Mouse (Mus musculus) skeletal muscle tissue, adult 2 months (tissue): ENCODE data around the gene Gm20388.
"Not testable (repeated sequence)": the region's sequence is repeated elsewhere in the genome, so short reads cannot be mapped to it uniquely, and the experiment has no call there.

Experiments
- DNase-seq: peaks from one replicate; pipeline ENCODE4 v3.0.0-alpha.2; 2012; ENCODE audit warnings: low read depth, low spot score

The Gm20388 gene

DNA sequence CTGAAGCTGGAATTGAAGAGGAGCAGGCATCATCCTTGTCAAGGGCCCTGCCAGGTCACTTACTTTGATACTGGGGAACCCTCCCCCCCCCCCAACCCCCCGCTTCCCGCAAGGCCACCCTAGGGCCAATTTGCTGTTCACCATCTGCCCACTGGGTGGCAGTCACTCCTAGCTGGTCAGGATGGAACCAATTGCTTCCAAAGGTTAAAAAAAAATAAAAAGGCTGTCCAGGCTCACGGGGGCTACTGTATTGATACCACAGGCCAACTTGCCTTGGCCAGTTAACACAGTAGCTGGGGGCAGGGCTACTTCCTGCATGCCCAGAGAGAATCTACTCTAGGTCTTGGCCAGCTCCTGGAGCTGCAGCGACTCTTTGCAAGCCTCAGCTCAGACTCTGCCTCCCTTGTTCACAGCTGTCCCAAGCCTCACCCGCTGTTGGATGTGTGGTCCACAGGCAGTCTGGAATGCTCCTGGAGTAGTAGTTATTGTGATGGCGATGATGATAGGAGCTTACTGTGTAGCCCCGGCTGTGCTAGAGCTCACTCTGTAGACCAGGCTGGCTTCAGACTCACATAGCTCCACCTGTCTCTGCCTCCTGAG is 2707.4 kb downstream of the Gm20388 start:
- peak; percentile 71 for DNase-seq

GRCm38 (mm10) chr8:122618660-122619378 is 2708.2 kb downstream of the Gm20388 start:
- no peak for DNase-seq

- no peak for DNase-seq
Measured at GRCm38 (mm10) chr8:122620446-122620845, 2709.8 kb downstream of the Gm20388 start.

GRCm38 (mm10) chr8:122622727-122623126 is 2712.1 kb downstream of the Gm20388 start, which contains the start of gene Pabpn1l:
Gene Pabpn1l (minus strand): TSS chr8:122622739.
- no peak for DNase-seq

DNA sequence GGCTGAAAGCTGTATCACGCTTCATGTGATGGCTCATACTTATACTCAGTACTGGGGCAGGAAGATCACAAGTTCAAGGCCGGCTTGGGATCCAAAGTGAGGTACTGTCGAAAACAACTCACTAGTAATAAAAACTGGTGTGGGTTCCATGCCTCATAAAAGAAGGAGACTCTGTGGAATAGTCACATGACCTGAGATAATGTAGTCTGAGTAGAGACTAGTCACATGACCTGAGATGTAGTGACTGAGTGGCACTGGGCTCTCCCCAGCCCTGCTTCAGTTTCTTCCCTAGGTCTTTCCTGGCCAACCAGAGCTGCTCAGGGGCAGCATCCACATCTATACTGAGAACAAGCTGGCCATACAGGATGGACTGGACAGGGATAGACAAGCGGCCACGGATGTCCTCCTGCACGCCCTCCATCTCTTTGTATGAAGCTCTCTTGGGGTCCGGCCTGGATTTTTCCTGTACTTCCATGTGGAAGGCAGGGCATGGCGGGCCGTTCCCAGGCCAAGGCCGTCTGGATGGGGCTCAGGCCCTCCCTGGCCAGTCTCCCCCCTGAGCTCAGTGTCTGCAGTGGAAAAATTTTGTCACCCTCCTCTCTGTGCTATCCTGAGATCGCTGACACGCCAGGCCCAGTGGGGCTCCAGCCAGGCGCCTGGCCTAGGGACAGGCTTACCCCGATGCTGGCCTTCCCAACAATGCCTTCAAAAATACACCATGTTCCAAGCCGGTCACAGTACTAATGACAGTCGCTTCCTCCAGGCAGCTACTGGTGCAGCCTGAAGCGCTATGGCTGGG is 2713.4 kb downstream of the Gm20388 start:
- peak; percentile 57 for DNase-seq

GRCm38 (mm10) chr8:122624653-122625052 is 2714.0 kb downstream of the Gm20388 start:
- no peak for DNase-seq

GRCm38 (mm10) chr8:122625811-122626210 is 2715.2 kb downstream of the Gm20388 start:
- DNase-seq = no peak

DNA sequence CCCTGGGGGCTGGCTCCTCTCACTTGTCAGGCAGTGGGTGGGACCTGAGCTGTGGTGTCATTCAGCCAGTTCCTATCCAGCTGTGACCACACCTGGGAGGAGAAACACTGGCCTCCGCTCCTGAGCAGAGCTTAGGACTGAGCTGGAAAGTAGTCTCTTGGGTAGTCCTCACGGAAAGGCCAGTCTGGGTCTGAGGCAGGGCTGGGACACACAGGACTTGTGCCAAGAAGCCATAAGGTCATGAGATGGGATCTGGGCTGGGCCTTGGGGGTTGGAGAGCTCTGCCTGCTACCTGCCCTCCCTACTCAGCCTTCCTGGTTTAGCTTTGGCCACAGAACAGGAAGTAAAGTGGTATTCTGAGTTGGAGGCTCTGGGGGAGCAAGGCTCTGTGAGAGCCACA is 2716.3 kb downstream of the Gm20388 start:
- no peak for DNase-seq

DNA sequence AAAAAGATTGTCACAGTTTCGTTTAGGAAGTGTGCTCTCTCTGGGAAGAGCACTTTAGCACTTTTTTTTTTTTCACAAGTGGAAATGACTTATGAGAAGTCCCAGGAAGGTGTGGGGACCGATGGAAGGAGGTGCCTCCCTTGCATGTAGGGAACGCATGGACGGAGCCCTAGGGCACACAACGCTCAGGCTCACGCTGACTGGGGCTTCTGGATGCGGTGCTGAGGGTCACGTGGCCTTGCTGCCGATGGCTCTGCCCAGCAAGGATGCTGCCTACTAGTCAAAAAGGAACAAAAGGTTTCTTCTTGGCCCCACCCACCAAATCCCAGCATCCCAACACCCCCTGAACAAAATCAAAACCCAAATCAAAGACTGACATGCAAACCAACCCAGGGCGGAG is 2718.7 kb downstream of the Gm20388 start:
- DNase-seq = no peak

GRCm38 (mm10) chr8:122630696-122631095 is 2720.1 kb downstream of the Gm20388 start:
- DNase-seq = no peak

DNA sequence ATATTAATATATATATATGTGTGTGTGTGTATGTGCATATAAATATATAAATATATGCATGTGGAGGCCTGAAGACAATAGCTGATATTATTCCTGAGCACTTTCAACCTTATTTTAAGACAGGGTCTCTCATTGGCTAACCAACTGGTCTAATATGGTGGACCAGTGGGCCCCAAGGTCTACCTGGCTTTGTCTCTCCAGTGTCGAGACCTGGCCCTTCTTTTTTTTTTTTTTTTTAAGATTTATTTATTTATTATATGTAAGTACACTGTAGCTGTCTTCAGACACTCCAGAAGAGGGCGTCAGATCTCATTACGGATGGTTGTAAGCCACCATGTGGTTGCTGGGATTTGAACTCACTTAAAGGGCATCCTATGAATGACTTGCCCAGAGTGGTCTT is 2721.5 kb downstream of the Gm20388 start:
- not testable (repeated sequence) for DNase-seq

- DNase-seq = no peak
Measured at GRCm38 (mm10) chr8:122633205-122633604, 2722.6 kb downstream of the Gm20388 start.

DNA sequence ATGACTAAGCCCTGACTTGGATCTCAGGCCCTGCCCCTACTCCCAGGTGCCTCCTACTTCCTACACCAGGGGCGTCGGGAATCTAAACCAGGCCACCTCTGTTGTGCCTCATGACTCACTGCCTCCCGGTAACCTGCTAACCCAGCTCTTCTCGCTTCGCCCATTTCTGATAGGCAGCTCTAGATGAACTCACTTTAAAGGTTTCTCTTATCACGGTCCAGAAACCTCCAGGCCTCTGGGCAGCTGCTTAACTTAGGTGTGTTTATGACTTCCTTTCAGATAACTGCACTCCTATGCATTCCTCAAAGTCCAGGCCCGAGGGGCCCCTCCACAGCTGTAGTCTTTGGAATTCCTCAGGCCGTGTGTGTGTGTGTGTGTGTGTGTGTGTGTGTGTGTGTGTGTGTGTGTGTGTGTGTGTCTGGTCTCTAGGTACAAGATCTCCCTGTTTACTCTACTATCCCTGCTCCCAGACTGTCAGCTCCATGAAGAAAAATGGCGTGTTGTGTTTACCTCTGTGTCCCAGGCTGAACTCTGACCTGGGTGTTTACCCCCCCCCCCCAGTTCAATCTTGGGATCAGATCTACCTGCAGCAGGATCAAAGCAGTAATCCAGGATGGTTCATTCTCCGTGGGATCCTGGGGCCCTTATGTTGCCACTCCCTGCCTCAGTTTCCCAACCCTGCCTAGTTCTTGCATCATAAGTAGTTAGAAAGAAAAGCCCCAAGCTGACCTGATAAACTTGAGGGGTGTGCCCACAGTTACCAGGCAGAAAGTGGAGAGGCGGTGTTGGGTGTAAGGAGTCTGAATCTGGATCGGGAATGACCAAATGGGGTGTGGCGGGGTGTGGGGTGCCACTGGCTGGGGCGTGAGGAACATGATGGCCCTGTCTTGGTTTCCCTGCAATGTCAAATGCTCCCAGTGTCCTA is 2725.5 kb downstream of the Gm20388 start:
- DNase-seq = no peak

GRCm38 (mm10) chr8:122636803-122637175 is 2726.1 kb downstream of the Gm20388 start:
- peak; percentile 94 for DNase-seq

DNA sequence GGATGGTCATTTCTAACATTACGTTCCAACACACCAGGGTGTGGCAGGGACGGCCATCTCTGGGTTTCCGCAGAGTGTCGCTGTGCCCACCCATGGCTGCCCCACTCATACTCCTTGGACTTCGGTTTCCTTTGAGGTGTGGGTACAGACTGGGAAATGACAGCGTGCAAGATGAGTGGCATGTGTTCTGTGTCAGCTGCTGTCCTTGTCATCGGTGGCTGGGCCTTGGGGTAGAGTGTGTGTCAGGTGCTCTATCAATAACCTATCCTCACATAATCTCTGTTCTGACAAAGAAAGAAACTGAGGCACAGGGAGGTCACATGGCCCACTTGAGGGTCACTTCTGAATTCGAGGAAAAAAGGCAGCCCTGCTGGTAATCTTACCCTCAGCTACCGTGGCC is 2726.6 kb downstream of the Gm20388 start:
- no peak for DNase-seq

- no peak for DNase-seq
Measured at GRCm38 (mm10) chr8:122638601-122639000, 2728.0 kb downstream of the Gm20388 start.

- peak; percentile 72 for DNase-seq
Measured at GRCm38 (mm10) chr8:122639521-122640248, 2729.0 kb downstream of the Gm20388 start.

DNA sequence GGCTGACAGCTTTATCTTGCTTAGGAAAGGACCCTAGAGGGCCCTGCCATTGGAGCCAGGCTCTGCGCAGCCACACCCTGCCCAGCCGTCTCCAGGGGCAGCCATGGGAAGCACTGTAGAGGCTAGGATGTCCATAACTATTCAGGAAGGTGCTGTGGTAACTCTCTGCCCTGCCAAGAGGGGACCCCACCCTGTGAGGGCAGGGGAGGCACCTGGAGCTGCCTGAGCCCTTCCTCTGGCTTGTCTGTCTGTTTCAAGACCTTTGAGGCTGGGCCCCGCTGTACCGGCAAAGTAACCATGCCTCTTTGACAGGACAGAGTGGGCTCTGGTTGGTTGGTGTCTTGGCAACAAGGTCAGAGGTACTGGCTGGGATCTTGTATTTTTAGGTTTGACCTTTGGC is 2730.2 kb downstream of the Gm20388 start:
- no peak for DNase-seq

GRCm38 (mm10) chr8:122641406-122641805 is 2730.8 kb downstream of the Gm20388 start:
- no peak for DNase-seq

DNA sequence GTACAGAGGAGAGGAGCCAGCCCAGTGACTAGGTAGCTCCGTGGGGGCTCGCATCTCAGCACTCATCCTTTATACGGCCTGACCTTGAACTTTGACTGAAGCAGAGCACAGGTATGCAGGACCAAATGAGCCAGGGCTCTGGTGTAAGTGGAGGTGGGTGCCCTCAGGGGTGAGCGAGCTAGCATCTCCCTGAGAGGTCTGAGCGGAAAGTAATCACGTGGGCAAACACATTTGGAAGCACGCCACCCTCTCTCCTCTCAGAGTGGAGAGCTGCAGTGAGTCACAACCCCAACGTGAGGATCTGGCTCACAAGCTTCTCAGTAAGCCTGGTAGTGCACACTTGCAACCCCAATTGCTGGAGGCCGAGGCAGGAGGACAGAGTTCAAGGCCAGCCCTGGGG is 2731.4 kb downstream of the Gm20388 start:
- no peak for DNase-seq
